Mouse (Mus musculus): ENCODE results near the gene Ubtd2. TPM values are rescaled to one million over a fixed set of nuclear protein-coding genes. Genes with fewer than 3 reads are reported as not detected.
A peak's percentile ranks its signal among the peaks of the same experiment; 100 is the strongest.
"Not testable (repeated sequence)": the region's sequence is repeated elsewhere in the genome, so short reads cannot be mapped to it uniquely, and the experiment has no call there.

The Ubtd2 gene
- total RNA-seq, 2 experiments from 2014 or later, result 30.2 to 34.5 TPM

- no peak for DNase-seq
Measured at GRCm38 (mm10) chr11:32464282-32464681, 9.1 kb downstream of the Ubtd2 start.

GRCm38 (mm10) chr11:32471925-32472324 lies 16.8 kb downstream of the Ubtd2 start:
- no peak for DNase-seq

GRCm38 (mm10) chr11:32474725-32475124 lies 19.6 kb downstream of the Ubtd2 start:
- no peak for DNase-seq

- no peak for DNase-seq
Measured at GRCm38 (mm10) chr11:32475487-32476236, 20.5 kb downstream of the Ubtd2 start.

GRCm38 (mm10) chr11:32481525-32481924 lies 26.4 kb downstream of the Ubtd2 start:
- DNase-seq, result no peak

GRCm38 (mm10) chr11:32485290-32485689 lies 30.1 kb downstream of the Ubtd2 start:
- no peak for DNase-seq

- DNase-seq, result no peak
Measured at GRCm38 (mm10) chr11:32486621-32487020, 31.5 kb downstream of the Ubtd2 start.

- no peak for DNase-seq
Measured at GRCm38 (mm10) chr11:32487501-32487900, 32.3 kb downstream of the Ubtd2 start.

GRCm38 (mm10) chr11:32488344-32488743 lies 33.2 kb downstream of the Ubtd2 start:
- DNase-seq, result no peak

GRCm38 (mm10) chr11:32488808-32489670 lies 33.9 kb downstream of the Ubtd2 start:
- DNase-seq, result no peak

- DNase-seq, result no peak
Measured at GRCm38 (mm10) chr11:32491079-32491478, 35.9 kb downstream of the Ubtd2 start.

- DNase-seq, result no peak
Measured at GRCm38 (mm10) chr11:32493312-32493711, 38.1 kb downstream of the Ubtd2 start.

GRCm38 (mm10) chr11:32495283-32495682 lies 40.1 kb downstream of the Ubtd2 start:
- no peak for DNase-seq

- peak; percentile 55 for DNase-seq
Measured at GRCm38 (mm10) chr11:32498757-32499535, 43.8 kb downstream of the Ubtd2 start.

GRCm38 (mm10) chr11:32499931-32500330 lies 44.8 kb downstream of the Ubtd2 start:
- no peak for DNase-seq

GRCm38 (mm10) chr11:32503711-32504110 lies 48.5 kb downstream of the Ubtd2 start:
- DNase-seq, result no peak

- DNase-seq, result no peak
Measured at GRCm38 (mm10) chr11:32505091-32505739, 50.0 kb downstream of the Ubtd2 start.

GRCm38 (mm10) chr11:32510930-32511329 lies 55.8 kb downstream of the Ubtd2 start:
- DNase-seq, result no peak

- DNase-seq, result not testable (repeated sequence)
Measured at GRCm38 (mm10) chr11:32514853-32515252, 59.7 kb downstream of the Ubtd2 start.

GRCm38 (mm10) chr11:32516091-32516490 lies 60.9 kb downstream of the Ubtd2 start:
- DNase-seq, result no peak

- DNase-seq, result no peak
Measured at GRCm38 (mm10) chr11:32516916-32517712, 61.9 kb downstream of the Ubtd2 start.

Data from gastrocnemius, postnatal 10 days (tissue).